Mouse (Mus musculus) common myeloid progenitor, adult 5-6 weeks (primary cell): ENCODE measurements around the gene Ppp1r12c. TPM values are rescaled to one million over a fixed set of nuclear protein-coding genes. Genes with fewer than 3 reads are reported as not detected.

ENCODE experiments used
- ATAC-seq: replicated peaks from 2 replicates; pipeline ENCODE4 v1.8.0; 2016; ENCODE audit warnings: low read depth, mild to moderate bottlenecking, moderate TSS enrichment, inconsistent platforms; ENCODE audit not compliant: poor library complexity, severe bottlenecking
- total RNA-seq: library from RNA; stranded (forward); fragments of 200-1000, 187-1606 nt; gene quantifications from 2 replicates; pipeline ENCODE4 v1.2.3, GENCODE M21; 2017

Gene Ppp1r12c
- total RNA-seq, 1 experiment from 2014 or later = 117 TPM

GRCm38 (mm10) chr7:4518487-4518886 lies 17.0 kb upstream of the Ppp1r12c start:
- ATAC-seq = no peak; the same call in 1 of the 2 replicates

GRCm38 (mm10) chr7:4516332-4517050 lies 15.0 kb upstream of the Ppp1r12c start, which contains the start of gene Tnnt1:
TSS of gene Tnnt1 (minus strand) at chr7:4516382.
- no peak for ATAC-seq

GRCm38 (mm10) chr7:4515853-4516252 lies 14.4 kb upstream of the Ppp1r12c start:
- ATAC-seq = no peak

DNA sequence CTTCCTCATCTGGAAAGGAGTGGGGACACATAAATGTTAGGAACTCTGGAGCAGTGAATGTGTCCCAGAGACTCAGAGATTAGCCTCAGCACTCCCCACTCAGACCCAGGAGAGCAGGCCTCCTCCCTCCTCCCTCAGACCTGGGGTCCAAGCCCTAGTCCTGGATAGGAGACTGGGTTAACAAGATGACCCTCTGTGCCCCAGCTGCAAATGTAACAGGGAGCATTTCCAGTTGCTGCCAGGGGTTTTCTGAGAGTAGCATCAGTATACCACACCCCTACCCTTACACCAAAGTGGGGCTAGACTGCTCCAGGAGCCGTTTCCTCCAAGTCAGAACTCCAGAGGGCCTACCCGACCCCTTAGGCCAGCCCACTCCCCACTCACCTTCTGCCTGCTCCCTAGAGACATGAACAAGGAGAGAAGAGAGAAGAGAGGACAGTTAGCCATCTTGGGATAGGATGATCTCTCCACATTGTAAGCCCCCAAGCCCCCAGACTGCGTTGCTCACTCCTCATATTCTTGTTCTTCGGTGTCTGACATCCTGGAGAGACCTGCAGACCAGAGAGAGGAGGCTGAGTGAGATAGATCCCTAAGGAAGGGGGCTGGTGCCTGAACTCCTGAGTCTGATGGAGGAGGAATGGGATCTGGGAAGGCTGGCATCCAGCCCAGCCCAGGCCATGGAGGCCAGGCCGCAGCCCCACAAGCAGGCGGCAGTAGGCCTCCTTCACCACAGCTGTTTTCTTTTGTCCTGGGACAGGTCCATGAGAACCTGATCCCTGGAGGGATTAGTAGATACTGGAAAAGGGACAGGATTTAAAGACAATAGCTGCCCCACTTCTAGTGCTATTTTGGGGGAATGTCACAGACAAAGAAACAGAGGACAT lies 12.6 kb upstream of the Ppp1r12c start:
- no peak for ATAC-seq

DNA sequence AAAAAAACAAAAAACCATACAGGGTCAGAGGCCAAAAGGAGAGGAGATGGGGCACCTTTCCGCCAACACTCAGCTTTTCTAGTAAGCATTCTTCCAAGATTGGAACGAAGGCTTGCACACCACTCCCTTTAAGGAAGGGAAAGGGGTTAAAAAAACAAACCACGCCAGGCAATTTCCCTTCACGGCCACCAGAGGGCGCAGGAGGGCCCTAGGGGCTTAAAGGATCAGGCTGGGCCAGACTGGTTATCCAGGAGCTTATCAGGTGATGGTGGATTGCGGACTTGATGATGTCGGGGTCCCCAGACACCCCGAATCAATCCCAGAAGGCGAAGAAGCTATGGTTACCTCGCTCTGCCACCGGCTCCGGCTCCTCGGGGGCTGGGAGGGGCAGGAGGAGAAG lies 11.8 kb upstream of the Ppp1r12c start:
- ATAC-seq = peak; percentile 38

DNA sequence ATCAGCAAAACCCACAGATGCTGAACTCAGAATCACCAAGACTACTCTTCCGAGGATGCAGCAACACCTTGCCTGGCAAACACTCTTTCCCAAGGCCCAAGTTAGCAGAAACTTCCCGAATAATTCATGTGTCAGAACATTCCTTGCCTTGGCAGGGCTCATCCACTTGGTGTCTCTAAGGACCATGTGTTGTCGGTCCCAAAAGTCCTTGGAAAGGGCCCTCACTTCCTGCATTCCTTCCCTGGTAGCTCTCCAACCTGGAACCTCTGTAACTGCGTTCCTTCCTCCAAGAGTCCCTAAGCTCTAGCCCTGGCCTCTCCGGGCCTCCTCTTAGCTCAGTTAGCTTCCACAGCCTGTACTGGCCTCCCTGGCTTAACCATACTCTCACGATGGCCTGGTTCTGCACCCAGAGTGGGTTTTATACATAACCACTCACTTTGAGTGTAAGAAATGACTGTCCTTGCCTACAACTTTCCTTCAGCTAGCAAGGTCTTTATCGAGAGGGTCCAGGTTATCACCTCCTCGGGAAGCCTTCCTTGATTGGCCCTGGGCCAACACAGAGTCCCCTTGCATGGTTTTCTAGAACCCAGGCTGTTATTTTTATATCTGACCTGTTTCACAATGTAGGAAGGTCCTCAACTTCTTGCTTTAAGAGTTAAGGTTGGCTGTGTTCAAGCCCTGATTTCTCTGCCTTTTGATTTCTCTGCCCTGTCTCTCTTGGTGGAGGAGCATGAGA lies 10.2 kb upstream of the Ppp1r12c start:
- ATAC-seq = no peak

GRCm38 (mm10) chr7:4509863-4510608 lies 8.6 kb upstream of the Ppp1r12c start:
- peak; percentile 77 for ATAC-seq

- peak; percentile 48 for ATAC-seq
These were observed 7.2 kb upstream of the Ppp1r12c start for GRCm38 (mm10) chr7:4508739-4509116.

DNA sequence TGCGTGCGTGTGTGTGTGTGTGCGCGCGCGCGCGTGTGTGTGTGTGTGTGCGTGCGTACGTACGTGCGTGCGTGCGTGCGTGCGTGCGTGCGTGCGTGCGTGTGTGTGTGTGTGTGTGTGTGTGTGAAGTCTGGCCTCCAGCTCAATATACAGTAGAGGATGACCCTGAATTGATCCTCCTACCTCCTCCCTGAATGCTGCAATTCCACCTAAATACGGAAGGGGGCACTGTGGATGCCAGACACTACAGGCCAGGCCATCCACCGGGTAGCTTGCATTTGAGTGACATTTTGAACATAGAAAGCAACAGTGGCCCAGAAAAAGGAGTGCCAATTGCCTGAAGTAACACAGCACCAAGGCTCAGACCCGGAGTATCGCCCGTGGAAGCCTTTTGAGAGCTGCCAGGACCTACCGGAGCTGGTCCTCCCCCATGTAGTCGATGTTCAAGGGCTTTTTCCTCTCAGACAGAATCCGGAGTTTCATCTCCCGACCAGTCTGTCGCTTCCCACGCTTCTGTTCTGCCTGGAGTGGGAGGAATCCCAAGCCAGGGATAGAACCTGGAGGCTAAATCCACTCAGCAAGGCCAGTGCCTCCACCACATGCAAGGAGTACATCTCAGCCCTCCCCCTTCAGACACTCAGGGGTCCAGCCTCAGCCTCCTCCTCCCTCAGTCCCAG lies 6.7 kb upstream of the Ppp1r12c start:
- no peak for ATAC-seq

GRCm38 (mm10) chr7:4507220-4507619 lies 5.7 kb upstream of the Ppp1r12c start:
- no peak for ATAC-seq

DNA sequence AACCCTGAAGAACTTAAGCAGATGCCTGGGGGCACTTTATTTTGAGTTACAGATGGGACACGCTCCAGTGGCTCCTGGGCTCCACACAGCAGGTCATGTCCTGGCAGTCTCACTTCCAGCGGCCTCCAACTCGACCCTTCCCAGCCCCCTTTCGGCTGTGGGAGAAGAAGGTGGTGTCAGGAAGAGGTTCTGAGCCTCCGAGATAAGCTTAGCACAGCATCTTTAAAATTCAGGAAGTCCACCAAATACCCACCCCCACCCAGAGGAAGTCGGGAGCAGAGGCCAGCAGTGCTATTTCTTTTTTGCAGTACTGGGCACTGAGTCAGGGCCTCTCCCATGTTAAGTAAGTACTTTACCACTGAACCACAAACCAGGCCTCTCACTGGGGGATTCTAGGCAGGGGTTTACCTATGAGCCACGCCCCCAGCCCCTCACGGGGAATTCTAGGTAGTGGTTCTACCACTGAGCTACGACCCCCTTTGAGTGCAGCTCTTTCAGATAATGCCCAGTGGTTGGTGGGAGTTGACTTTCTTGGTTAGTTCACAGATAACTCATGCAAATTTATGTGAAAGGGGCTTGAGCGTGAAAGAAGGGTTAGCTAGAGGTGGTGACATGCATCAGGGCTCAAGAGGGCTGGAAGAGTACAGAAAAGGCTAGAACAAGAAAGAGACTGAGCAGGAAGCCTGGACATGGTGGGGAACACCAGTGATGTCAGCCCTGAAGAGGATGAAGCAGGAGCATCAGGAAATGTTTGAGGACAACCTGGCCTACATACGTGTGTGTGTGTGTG lies 3.4 kb upstream of the Ppp1r12c start:
- ATAC-seq = peak; percentile 26

DNA sequence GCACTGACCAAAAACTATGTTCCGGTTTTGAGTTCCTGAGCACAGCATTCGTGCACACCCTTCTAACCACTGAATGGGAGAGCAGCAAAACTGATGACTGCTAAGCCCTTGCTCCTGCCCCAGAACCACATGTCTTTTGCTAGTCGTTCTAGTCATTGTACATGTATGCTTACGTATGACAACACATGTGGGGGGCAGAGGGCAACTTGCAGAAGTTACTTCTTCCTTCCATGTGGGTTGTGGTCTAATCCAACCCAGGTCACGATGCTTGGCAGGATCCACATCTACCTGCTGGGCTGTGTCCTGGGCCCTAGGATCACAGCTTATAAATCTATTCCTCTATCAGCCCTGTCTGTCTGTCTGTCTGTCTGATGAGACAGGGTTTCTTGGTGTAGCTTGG lies 2.4 kb upstream of the Ppp1r12c start:
- ATAC-seq = peak; percentile 9; the same call in 1 of the 2 replicates

DNA sequence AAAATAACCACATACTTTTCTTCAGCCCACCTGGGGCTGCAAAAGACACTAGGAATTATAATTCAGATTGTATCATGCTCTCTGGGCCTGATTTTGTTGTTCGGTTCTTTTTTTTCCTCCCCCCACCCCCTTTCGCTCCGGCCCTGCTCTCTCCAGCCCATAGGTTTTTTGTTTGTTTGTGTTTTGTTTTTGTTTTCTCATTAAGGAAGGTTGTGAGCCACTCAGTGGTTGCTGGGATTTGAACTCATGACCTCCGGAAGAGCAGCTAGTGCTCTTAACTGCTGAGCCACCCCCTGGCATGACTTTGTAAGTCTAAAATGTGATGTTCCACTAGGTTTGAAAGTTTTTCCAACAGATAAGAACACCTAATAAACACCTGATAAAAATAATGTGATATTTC lies 1.6 kb upstream of the Ppp1r12c start:
- no peak for ATAC-seq

DNA sequence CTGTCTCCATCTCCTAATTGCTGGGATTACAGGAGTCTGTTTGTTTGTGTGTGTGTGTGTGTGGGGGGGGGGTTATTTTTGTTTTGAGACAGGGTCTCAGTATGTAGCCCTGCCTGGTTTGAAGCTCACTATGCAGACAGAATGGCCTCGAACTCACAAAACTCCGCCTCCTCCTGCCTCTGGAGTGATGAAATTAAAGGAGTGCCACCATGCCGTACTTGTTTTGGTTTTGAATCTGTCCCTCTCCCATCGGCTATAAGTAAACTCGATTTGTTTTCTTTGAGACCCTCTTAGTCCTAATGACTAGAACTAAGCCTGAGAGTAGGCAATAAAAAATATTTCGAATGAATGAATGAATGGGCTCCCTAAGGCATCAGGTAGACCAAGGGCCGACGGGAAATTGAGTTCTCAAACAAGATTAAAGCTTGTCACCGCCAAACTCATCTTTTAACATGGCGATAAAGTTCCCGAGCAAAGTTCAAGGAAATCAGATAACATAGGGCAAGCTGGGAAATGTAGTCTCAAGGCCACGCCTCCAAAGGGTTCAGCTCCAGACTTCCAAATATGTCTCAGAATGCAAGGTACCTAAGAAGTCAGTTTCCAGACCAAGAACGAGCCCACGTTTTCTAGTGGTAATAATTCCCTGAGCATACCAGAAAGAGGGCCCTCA lies 1.1 kb upstream of the Ppp1r12c start:
- ATAC-seq = no peak

DNA sequence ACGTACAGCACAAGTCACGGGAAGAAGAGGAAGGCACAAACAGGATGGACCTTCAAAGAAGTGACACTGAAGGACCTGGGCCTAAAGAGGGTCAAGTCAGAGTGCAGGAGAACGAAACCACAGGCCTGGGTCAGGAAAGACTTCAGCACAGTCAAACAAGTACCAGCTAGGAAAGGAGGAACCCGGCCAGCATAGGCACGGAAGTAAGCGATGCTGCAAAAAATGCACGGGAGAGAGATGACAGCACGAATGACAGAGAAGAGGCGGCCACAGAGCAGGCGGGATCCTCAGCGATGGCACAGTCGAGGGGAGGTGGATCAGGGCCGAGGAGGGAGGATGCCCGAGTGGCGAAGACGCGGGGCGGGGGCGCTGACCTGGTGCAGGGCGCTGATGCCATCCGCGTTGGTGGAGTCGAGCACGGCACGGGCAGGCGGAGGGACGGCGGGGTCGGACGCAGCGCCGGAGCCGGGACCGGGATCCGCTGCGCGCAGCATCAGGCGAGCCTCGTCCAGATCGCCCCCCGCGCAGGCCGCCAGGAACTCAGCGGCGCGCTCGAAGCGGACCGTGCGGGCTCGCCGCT lies 498 bp downstream of the Ppp1r12c start:
- ATAC-seq = peak; percentile 22

GRCm38 (mm10) chr7:4499034-4499433 lies 2.4 kb downstream of the Ppp1r12c start:
- no peak for ATAC-seq

- ATAC-seq = peak; percentile 6; the same call in 1 of the 2 replicates
These were observed 3.2 kb downstream of the Ppp1r12c start for GRCm38 (mm10) chr7:4498251-4498650.
